Mouse (Mus musculus) olfactory bulb, adult 2 months (tissue): ENCODE data around the gene Gm48551.

Source experiments
- CTCF ChIP-seq: fragments of 200-500 bp; IDR thresholded peaks from 2 replicates; pipeline ENCODE4 v1.5.1; 2012; ENCODE audit warnings: low read depth, mild to moderate bottlenecking, low read length, moderate library complexity; ENCODE audit not compliant: insufficient read depth
- POLR2A ChIP-seq: fragments of 200-500 bp; IDR thresholded peaks from 2 replicates; pipeline ENCODE4 v1.6.1; 2012; ENCODE audit warnings: mild to moderate bottlenecking, low read depth, low read length, moderate library complexity; ENCODE audit not compliant: insufficient read depth

GRCm38 (mm10) chr10:81367207-81367495 is 17.1 kb upstream of the Gm48551 start:
- TF ChIP-seq CTCF (no peak), POLR2A (no peak)
